Mouse (Mus musculus) right cerebral cortex, postnatal 10 days (tissue): ENCODE measurements at regions not wholly inside any gene's neighbourhood (a gene's known extent, or its start where the extent isn't known, plus 50 kb on each side); places are given as distances from the start of the nearest gene placed in this dataset.
"Not testable (repeated sequence)": the region's sequence is repeated elsewhere in the genome, so short reads cannot be mapped to it uniquely, and the experiment has no call there.

Experiments
- DNase-seq, 2 experiments: peaks; one replicate each; pipeline ENCODE4 v3.0.0; 2021; ENCODE audit warnings: low spot score in 2 of 2

GRCm38 (mm10) chr3:3302657-3303056 is 2447.9 kb upstream of the Gm8797 start:
- peak in 1 of 2 experiments; percentile 27 for DNase-seq

- no peak for DNase-seq
These were observed 2442.1 kb upstream of the Gm8797 start for GRCm38 (mm10) chr3:3308461-3308860.

GRCm38 (mm10) chr3:3308996-3309395 is 2441.6 kb upstream of the Gm8797 start:
- DNase-seq, result no peak

- DNase-seq, result peak; percentile 31 to 38
These were observed 2439.8 kb upstream of the Gm8797 start for GRCm38 (mm10) chr3:3310811-3311210.

- no peak for DNase-seq
These were observed 2401.0 kb upstream of the Gm8797 start for GRCm38 (mm10) chr3:3349634-3350033.

- DNase-seq, result not testable (repeated sequence)
These were observed 2379.7 kb upstream of the Gm8797 start for GRCm38 (mm10) chr3:3370859-3371258.

GRCm38 (mm10) chr3:3388056-3388770 is 2362.4 kb upstream of the Gm8797 start:
- DNase-seq, result peak in 1 of 2 experiments; percentile 21
